Mouse (Mus musculus) spleen, adult 2 months (tissue): ENCODE measurements around the gene Slc41a1.

ENCODE experiments used
- CTCF ChIP-seq: fragments of 200-500 bp; IDR thresholded peaks from 2 replicates; pipeline ENCODE4 v1.5.1; 2011; ENCODE audit warnings: mild to moderate bottlenecking, inconsistent platforms; ENCODE audit not compliant: insufficient read depth, insufficient read length, insufficient replicate concordance; ENCODE audit errors: extremely low read depth
- POLR2A ChIP-seq: fragments of 200-500 bp; IDR thresholded peaks from 2 replicates; pipeline ENCODE4 v1.6.1; 2011; ENCODE audit warnings: low read depth, low read length, inconsistent platforms

DNA sequence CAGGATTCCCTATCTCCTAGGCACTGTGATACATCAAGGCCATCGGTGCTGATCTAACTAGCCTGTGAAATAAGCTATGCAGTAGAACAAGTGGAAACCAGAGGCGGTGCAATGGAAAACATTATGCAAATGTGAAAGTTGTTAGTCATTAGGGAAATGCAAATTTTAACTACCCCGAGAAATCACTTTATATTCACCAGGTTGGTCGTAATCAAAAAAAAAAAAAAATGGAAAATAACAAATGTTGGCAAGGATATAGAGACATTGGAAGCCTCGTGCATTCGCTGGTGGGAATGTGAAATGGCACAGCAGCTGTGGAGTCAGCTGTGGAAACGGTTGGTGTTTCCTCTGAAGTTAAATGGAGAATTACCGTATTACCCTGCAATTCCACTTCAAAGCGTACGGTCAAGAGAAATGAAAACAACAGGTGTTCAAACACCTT lies 6.4 kb upstream of the Slc41a1 start:
- no peak for TF ChIP-seq POLR2A
- no peak for TF ChIP-seq CTCF
